Mouse (Mus musculus) MEL (cell line): Measurements from ENCODE around the gene Sap25. TPM values are rescaled to one million over a fixed set of nuclear protein-coding genes. Genes with fewer than 3 reads are reported as not detected.

ENCODE experiments used
- DNase-seq: peaks from one replicate; pipeline ENCODE4 v3.0.0; 2011; ENCODE audit warnings: low read depth, low spot score
- H3K27ac ChIP-seq: 2 replicates; pipeline ENCODE4 v1.5.1; 2012; ENCODE audit warnings: low read depth, mild to moderate bottlenecking, control low read depth, low read length, moderate library complexity; ENCODE audit not compliant: control insufficient read depth
- H3K27me3 ChIP-seq, 2 experiments: fragments of 150-350 bp in 1 of 2; sonication (generic) in 1 of 2; 2 replicates each; pipeline ENCODE4 v1.6.1; 2012; ENCODE audit warnings: low read length in 2 of 2, mild to moderate bottlenecking in 2 of 2, improper control_type of control experiment in 1 of 2, moderate library complexity in 1 of 2; ENCODE audit not compliant: insufficient read depth in 2 of 2, control insufficient read depth in 1 of 2
- H3K36me3 ChIP-seq, 2 experiments: 2 replicates each; pipeline ENCODE4 v1.6.1; 2012 to 2014; ENCODE audit warnings: low read length in 2 of 2, improper control_type of control experiment in 1 of 2, inconsistent platforms in 1 of 2, mild to moderate bottlenecking in 1 of 2; ENCODE audit not compliant: insufficient read depth in 2 of 2, control insufficient read depth in 1 of 2
- H3K4me1 ChIP-seq, 2 experiments: fragments of 150-350 bp in 1 of 2; sonication (generic) in 1 of 2; 2 replicates each; pipeline ENCODE4 v1.6.1; 2012; ENCODE audit warnings: low read length in 2 of 2, improper control_type of control experiment in 1 of 2, mild to moderate bottlenecking in 1 of 2; ENCODE audit not compliant: insufficient read depth in 2 of 2, control insufficient read depth in 1 of 2
- H3K4me3 ChIP-seq, 2 experiments: fragments of 150-350 bp in 1 of 2; sonication (generic) in 1 of 2; 2 replicates each; pipeline ENCODE4 v1.5.1; 2012; ENCODE audit warnings: low read depth in 2 of 2, low read length in 2 of 2, mild to moderate bottlenecking in 2 of 2, moderate library complexity in 2 of 2, control low read depth in 1 of 2, improper control_type of control experiment in 1 of 2; ENCODE audit not compliant: control insufficient read depth in 1 of 2, insufficient read depth in 1 of 2
- H3K79me2 ChIP-seq: 2 replicates; pipeline ENCODE4 v1.6.1; 2012; ENCODE audit warnings: mild to moderate bottlenecking, low read length, moderate library complexity; ENCODE audit not compliant: control insufficient read depth, poor library complexity, insufficient read depth
- H3K9ac ChIP-seq: 2 replicates; pipeline ENCODE4 v1.6.1; 2012; ENCODE audit warnings: low read depth, mild to moderate bottlenecking, control low read depth, low read length, moderate library complexity; ENCODE audit not compliant: control insufficient read depth, poor library complexity, severe bottlenecking
- H3K9me3 ChIP-seq: fragments of 150-350 bp; sonication (generic); replicated peaks from 2 replicates; pipeline ENCODE4 v1.6.1; 2012; ENCODE audit warnings: mild to moderate bottlenecking, low read length, improper control_type of control experiment, moderate library complexity; ENCODE audit not compliant: insufficient read depth
- CHD1 ChIP-seq: IDR thresholded peaks from 2 replicates; pipeline ENCODE4 v1.6.1; 2012; ENCODE audit warnings: low read depth, mild to moderate bottlenecking, inconsistent platforms, low read length, improper control_type of control experiment
- CHD2 ChIP-seq: IDR thresholded peaks from 2 replicates; pipeline ENCODE4 v1.6.1; 2011; ENCODE audit warnings: low read length, improper control_type of control experiment
- EP300 ChIP-seq, 2 experiments: IDR thresholded peaks; 2 replicates each; pipeline ENCODE4 v1.6.1; 2011; ENCODE audit warnings: improper control_type of control experiment in 2 of 2, low read length in 2 of 2, low read depth in 1 of 2, mild to moderate bottlenecking in 1 of 2
- GABPA ChIP-seq: IDR thresholded peaks from 2 replicates; pipeline ENCODE4 v1.6.1; 2012; ENCODE audit warnings: low read depth, mild to moderate bottlenecking, inconsistent platforms, low read length, improper control_type of control experiment, moderate library complexity
- NRF1 ChIP-seq: IDR thresholded peaks from 2 replicates; pipeline ENCODE4 v1.6.1; 2014; ENCODE audit warnings: low read depth, mild to moderate bottlenecking, inconsistent platforms, low read length, improper control_type of control experiment, moderate library complexity; ENCODE audit not compliant: poor library complexity, insufficient read depth, severe bottlenecking
- POLR2A ChIP-seq, 2 experiments: IDR thresholded peaks; 2 replicates each; pipeline ENCODE4 v1.6.1; 2011 to 2012; ENCODE audit warnings: low read length in 2 of 2, mild to moderate bottlenecking in 2 of 2, control low read depth in 1 of 2, improper control_type of control experiment in 1 of 2, low read depth in 1 of 2, moderate library complexity in 1 of 2; ENCODE audit not compliant: control insufficient read depth in 1 of 2, insufficient read depth in 1 of 2, poor library complexity in 1 of 2
- RAD21 ChIP-seq: IDR thresholded peaks from 2 replicates; pipeline ENCODE4 v1.6.1; 2011; ENCODE audit warnings: mild to moderate bottlenecking, low read depth, low read length, improper control_type of control experiment
- SIN3A ChIP-seq: IDR thresholded peaks from 2 replicates; pipeline ENCODE4 v1.6.1; 2012; ENCODE audit warnings: low read length, improper control_type of control experiment, inconsistent platforms
- TBP ChIP-seq: IDR thresholded peaks from 2 replicates; pipeline ENCODE4 v1.8.0; 2011; ENCODE audit warnings: low read depth, low read length, improper control_type of control experiment
- USF2 ChIP-seq, 2 experiments: IDR thresholded peaks; 2 replicates each; pipeline ENCODE4 v1.6.1; 2011 to 2012; ENCODE audit warnings: improper control_type of control experiment in 2 of 2, low read length in 2 of 2, borderline replicate concordance in 1 of 2, inconsistent platforms in 1 of 2, low read depth in 1 of 2, mild to moderate bottlenecking in 1 of 2; ENCODE audit not compliant: insufficient read depth in 1 of 2
- ZKSCAN1 ChIP-seq: IDR thresholded peaks from 2 replicates; pipeline ENCODE4 v1.6.1; 2012; ENCODE audit warnings: low read depth, mild to moderate bottlenecking, inconsistent platforms, low read length, improper control_type of control experiment, moderate library complexity
- ZMIZ1 ChIP-seq: IDR thresholded peaks from 2 replicates; pipeline ENCODE4 v1.6.1; 2012; ENCODE audit warnings: low read depth, mild to moderate bottlenecking, inconsistent platforms, low read length, improper control_type of control experiment, moderate library complexity
- ZNF384 ChIP-seq: IDR thresholded peaks from 2 replicates; pipeline ENCODE4 v1.6.1; 2012; ENCODE audit warnings: low read depth, mild to moderate bottlenecking, inconsistent platforms, low read length, improper control_type of control experiment
- polyA plus RNA-seq, 2 experiments: library from polyadenylated mRNA; stranded (reverse) in 1 of 2; unstranded in 1 of 2; fragments of >175 nt in 1 of 2; fragments of >200 nt in 1 of 2; gene quantifications; 2 replicates each; pipeline versions ENCODE4 v1.2.1 to v1.2.4; 2012; ENCODE audit warnings: low replicate concordance in 2 of 2, low read depth in 1 of 2; ENCODE audit not compliant: insufficient read length in 2 of 2, insufficient read depth in 1 of 2, missing spikeins in 1 of 2
- total RNA-seq: library from RNA; depleted of rRNA; stranded (reverse); fragments of 300-350 nt; gene quantifications from 2 replicates; pipeline ENCODE4 v1.2.3, GENCODE M21; 2012

Sap25 gene
- total and polyA plus RNA-seq, 3 experiments: 1.9 to 22.7 TPM; not detected in 1

DNA sequence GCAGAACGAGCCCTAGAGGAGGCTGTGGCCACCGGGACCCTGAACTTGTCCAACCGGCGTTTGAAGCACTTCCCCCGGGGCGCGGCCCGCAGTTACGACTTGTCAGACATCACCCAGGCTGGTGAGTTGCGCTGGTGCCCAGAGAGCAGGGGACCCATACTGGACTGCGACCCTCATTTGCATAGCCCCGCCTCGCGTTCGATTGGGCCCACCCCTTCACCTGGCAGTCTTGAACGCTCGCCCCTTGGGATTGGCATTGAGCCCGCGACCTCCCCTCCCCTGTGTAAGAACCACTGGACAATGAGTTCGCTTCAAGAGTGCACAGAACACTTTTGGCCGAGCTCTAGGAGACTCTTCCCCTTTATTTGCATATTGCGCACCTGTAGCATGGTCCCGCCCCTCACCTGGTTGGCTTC lies 11.8 kb upstream of the Sap25 start:
- peaks cover 2 to 32% of the 10 kb centered on the region in 2 experiments for H3K36me3 ChIP-seq
- peak overlapping the region; percentile 86 for H3K9ac ChIP-seq
- no peaks in the 10 kb centered on the region for H3K9me3 ChIP-seq
- peak overlapping the region; percentile 81 to 83 for H3K4me3 ChIP-seq
- peaks cover 6 to 38% of the 10 kb centered on the region in 2 experiments for H3K4me1 ChIP-seq
- no peak for DNase-seq
- TF ChIP-seq ZNF384 (no peak), TBP (peak; percentile 3; the same call in 1 of the 2 replicates), SIN3A (peak; percentile 2; the same call in 1 of the 2 replicates)
- peak overlapping the region; percentile 86 for H3K27ac ChIP-seq
- H3K27me3 ChIP-seq: no peaks in the 10 kb centered on the region
- peaks cover 28% of the 10 kb centered on the region for H3K79me2 ChIP-seq

DNA sequence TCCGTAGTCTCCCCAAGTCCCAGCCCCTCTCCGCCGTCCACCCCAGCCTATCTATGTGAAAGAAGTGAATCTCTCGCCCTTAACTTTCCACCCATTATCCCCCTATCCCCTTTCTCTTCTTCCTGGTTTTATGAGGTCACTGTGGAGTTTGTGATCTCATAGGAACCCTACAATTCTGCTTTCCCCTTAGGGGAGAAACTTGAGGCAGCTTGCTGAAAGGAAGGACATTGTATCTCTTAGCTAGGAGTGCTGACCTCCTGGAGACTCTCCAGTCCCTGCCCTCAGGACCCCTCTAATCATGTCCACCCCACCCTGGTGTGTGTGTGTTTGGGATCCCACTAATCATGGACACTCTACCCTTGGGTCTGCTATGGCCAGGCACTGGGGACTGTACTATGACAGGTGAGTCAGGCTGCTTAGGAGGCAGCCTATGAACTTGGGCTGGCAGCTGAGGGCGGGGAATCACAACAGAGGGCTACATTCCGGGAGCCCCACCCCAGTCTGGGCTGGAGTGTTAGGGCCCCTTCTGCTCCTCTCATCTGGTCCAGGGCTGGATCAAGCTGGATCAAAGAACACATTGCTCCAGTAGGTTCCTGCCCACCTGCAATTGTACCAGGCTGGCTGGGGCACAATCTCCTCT lies 11.1 kb upstream of the Sap25 start:
- TF ChIP-seq EP300 (IDR thresholded peaks at IDR 0.05; ENCODE audit: low read depth in 1 of 2, low read length in 2 of 2) (0 out of 4 replicates have a peak, but pooled peaks of 1 of the 2 experiments have one; percentile 2), POLR2A (IDR thresholded peaks at IDR 0.05; ENCODE audit: control insufficient read depth in 1 of 2, insufficient read depth in 1 of 2, low read depth in 1 of 2, low read length in 2 of 2, poor library complexity in 1 of 2) (no peak)
- TF ChIP-seq, all 39 proteins: peak for 1
- H3K79me2 ChIP-seq: peaks cover 28% of the 10 kb centered on the region
- H3K4me1 ChIP-seq: peaks cover 3 to 30% of the 10 kb centered on the region in 2 experiments
- peak overlapping the region; percentile 86 for H3K9ac ChIP-seq
- peak overlapping the region; percentile 81 to 83 for H3K4me3 ChIP-seq
- DNase-seq: peak; percentile 43
- no peaks in the 10 kb centered on the region for H3K9me3 ChIP-seq
- H3K27me3 ChIP-seq: no peaks in the 10 kb centered on the region
- peaks cover 2 to 25% of the 10 kb centered on the region in 2 experiments for H3K36me3 ChIP-seq
- H3K27ac ChIP-seq: peak overlapping the region; percentile 86

- Histone ChIP-seq H3K27ac (peak overlapping the region; percentile 70), H3K4me1 (peaks cover 3 to 30% of the 10 kb centered on the region in 2 experiments), H3K4me3 (peak overlapping the region; percentile 81 to 83), H3K36me3 (peaks cover 2 to 24% of the 10 kb centered on the region in 2 experiments), H3K9me3 (no peaks in the 10 kb centered on the region), H3K9ac (peak overlapping the region; percentile 52), H3K79me2 (peaks cover 28% of the 10 kb centered on the region), H3K27me3 (no peaks in the 10 kb centered on the region)
- DNase-seq: no peak
- TF ChIP-seq CHD2: no peak
- TF ChIP-seq GABPA: no peak
- TF ChIP-seq USF2 (IDR thresholded peaks at IDR 0.05; ENCODE audit: borderline replicate concordance in 1 of 2, insufficient read depth in 1 of 2, low read depth in 1 of 2, low read length in 2 of 2): no peak
- no peak for TF ChIP-seq RAD21
- TF ChIP-seq ZMIZ1: no peak
- TF ChIP-seq CHD1: no peak
- no peak for TF ChIP-seq NRF1
- TF ChIP-seq ZKSCAN1: peak; percentile 7; the same call in 1 of the 2 replicates
- TF ChIP-seq, all 39 proteins: peak for 1
These were observed 10.5 kb upstream of the Sap25 start for GRCm38 (mm10) chr5:137630602-137631001.
